Comparison of ENCODE assay signal across 14 mouse cellular contexts in the genomic region with DNA sequence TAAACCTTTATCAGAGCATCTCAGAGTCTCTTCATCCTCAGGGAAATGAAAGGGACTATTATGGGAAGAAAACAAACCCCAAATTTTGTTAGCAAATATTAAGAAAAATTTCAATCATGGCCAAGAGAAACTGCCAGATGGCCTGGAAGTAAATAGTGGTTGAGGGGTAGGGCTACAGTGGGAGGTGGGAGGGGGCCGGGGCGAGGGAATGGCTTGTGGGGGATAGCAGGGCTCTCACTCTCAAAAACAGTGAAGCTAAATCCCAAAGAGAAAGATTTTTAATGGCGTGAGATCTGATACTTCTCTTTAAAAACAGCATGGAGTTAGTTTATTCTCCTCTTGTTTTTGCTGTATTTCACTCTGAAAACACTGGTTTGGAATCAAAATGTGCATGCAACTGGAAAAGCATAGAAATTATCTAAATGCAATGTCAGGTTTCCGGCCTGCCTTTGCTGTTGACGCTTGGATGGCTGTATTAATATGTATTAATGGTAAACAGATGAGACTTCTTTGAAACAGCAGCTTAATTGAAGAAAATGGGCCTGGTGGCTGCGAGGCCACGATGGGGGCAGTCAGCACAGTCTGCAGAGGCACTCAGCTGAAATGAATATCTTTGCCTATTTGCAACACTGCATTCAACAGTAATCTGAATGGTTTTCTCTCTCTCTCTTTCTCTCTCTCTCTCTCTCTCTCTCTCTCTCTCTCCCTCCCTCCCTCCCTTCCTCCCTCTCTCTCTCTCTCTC.
DNase-seq lines count a peak whose midpoint lies in the region; ATAC-seq and TF ChIP-seq lines count a peak whose summit lies in the region.
"Had no signal": no experiment of that assay in that cellular context is flagged by ENCODE, and none has a peak within 500 bp of the region (broad histone marks: within the 10 kb centered on the region; RNA-seq: fewer than 3 reads in every experiment).

No protein-coding gene starts in this region.

- no peak for DNase-seq in forebrain, embryonic 11.5 days (ENCODE audit: low spot score)
- DNase-seq in forebrain, embryonic 10.5 days (ENCODE audit: extremely low spot score, low spot score), result no peak
- DNase-seq in embryonic facial prominence, embryonic 11.5 days (ENCODE audit: low spot score), result peak; percentile 62
- DNase-seq in forelimb bud, embryonic 11.5 days (ENCODE audit: low read depth, low spot score), result peak; percentile 14
- no peak for DNase-seq in limb, embryonic 14.5 days (ENCODE audit: low spot score)
- no peak for DNase-seq in thymus, postnatal 10 days (ENCODE audit: low spot score in 2 of 2)
- no peak for DNase-seq in ovary, postnatal 36 days (ENCODE audit: low spot score)
- DNase-seq in kidney, adult 8-10 months, result no peak
- DNase-seq: cerebellum, adult 11-12 months; gastrocnemius, postnatal 14 days; kidney, adult 2 months; right cerebral cortex, postnatal 14 days; thymus, postnatal 4 days had no signal

- 0 out of 2 replicates have a peak, but pooled peaks cover 3% of the 10 kb centered on the region for H3K4me1 ChIP-seq in forebrain, embryonic 11.5 days (replicated peaks; ENCODE audit: control insufficient read depth, insufficient read depth, low read length)
- H3K4me1 ChIP-seq in forebrain, embryonic 10.5 days, result peaks cover 15% of the 10 kb centered on the region
- no peaks in the 10 kb centered on the region for H3K4me1 ChIP-seq in embryonic facial prominence, embryonic 11.5 days (ENCODE audit: control insufficient read depth, insufficient read depth, low read length)
- H3K4me1 ChIP-seq in limb, embryonic 14.5 days (ENCODE audit: control insufficient read depth, insufficient read depth, low read length), result peaks cover 16% of the 10 kb centered on the region

- no peak overlapping the region for H3K9ac ChIP-seq in forebrain, embryonic 11.5 days (ENCODE audit: low read length)
- H3K9ac ChIP-seq in embryonic facial prominence, embryonic 11.5 days (replicated peaks; ENCODE audit: low read length), result no peak overlapping the region
- no peak overlapping the region for H3K9ac ChIP-seq in limb, embryonic 14.5 days (ENCODE audit: low read depth, low read length, severe bottlenecking)

- no peaks in the 10 kb centered on the region for H3K9me3 ChIP-seq in forebrain, embryonic 11.5 days (ENCODE audit: control insufficient read depth, low read length)
- no peaks in the 10 kb centered on the region for H3K9me3 ChIP-seq in forebrain, embryonic 10.5 days
- H3K9me3 ChIP-seq in embryonic facial prominence, embryonic 11.5 days (replicated peaks; ENCODE audit: control insufficient read depth, low read length), result 0 out of 2 replicates have a peak, but pooled peaks cover 2% of the 10 kb centered on the region
- no peaks in the 10 kb centered on the region for H3K9me3 ChIP-seq in limb, embryonic 14.5 days (ENCODE audit: control insufficient read depth, low read length)

- WGBS in forebrain, embryonic 11.5 days, result 48% methylated on average over 7 of the region's 7 CpGs
- 63% methylated on average over 7 of the region's 7 CpGs for WGBS in forebrain, embryonic 10.5 days
- 37% methylated on average over 7 of the region's 7 CpGs for WGBS in embryonic facial prominence, embryonic 11.5 days
- WGBS in limb, embryonic 14.5 days, result 34% methylated on average over 7 of the region's 7 CpGs

- no peak overlapping the region for H3K4me2 ChIP-seq in forebrain, embryonic 11.5 days (ENCODE audit: low read depth, low read length, severe bottlenecking)
- no peak overlapping the region for H3K4me2 ChIP-seq in embryonic facial prominence, embryonic 11.5 days (ENCODE audit: low read depth, low read length)
- no peak overlapping the region for H3K4me2 ChIP-seq in limb, embryonic 14.5 days (replicated peaks; ENCODE audit: low read depth, low read length, severe bottlenecking)

- H3K4me3 ChIP-seq in forebrain, embryonic 11.5 days (ENCODE audit: low read depth, low read length), result no peak overlapping the region
- no peak overlapping the region for H3K4me3 ChIP-seq in forebrain, embryonic 10.5 days
- no peak overlapping the region for H3K4me3 ChIP-seq in embryonic facial prominence, embryonic 11.5 days (ENCODE audit: low read depth, low read length)
- no peak overlapping the region for H3K4me3 ChIP-seq in limb, embryonic 14.5 days (replicated peaks; ENCODE audit: low read length)

- H3K36me3 ChIP-seq in forebrain, embryonic 11.5 days (ENCODE audit: control insufficient read depth, insufficient read depth, low read length), result no peaks in the 10 kb centered on the region
- H3K36me3 ChIP-seq in forebrain, embryonic 10.5 days (replicated peaks), result no peaks in the 10 kb centered on the region
- H3K36me3 ChIP-seq in embryonic facial prominence, embryonic 11.5 days (replicated peaks; ENCODE audit: control insufficient read depth, insufficient read depth, low read depth, low read length), result no peaks in the 10 kb centered on the region
- no peaks in the 10 kb centered on the region for H3K36me3 ChIP-seq in limb, embryonic 14.5 days (ENCODE audit: control insufficient read depth, insufficient read depth, low read length)

- peak; percentile 55; the same call in 1 of the 2 replicates for ATAC-seq in forebrain, embryonic 11.5 days (replicated peaks; ENCODE audit: low FRiP score)
- no peak for ATAC-seq in embryonic facial prominence, embryonic 11.5 days (replicated peaks; ENCODE audit: insufficient number of reproducible peaks, low FRiP score, low TSS enrichment, low read depth)
- no peak for ATAC-seq in limb, embryonic 14.5 days (ENCODE audit: low FRiP score, low read depth)

- TF ChIP-seq POLR2A in limb, embryonic 14.5 days (IDR thresholded peaks at IDR 0.05; ENCODE audit: borderline replicate concordance, extremely low read depth, insufficient read depth, insufficient read length), result no peak

- H3K27ac ChIP-seq in forebrain, embryonic 11.5 days (ENCODE audit: low read depth, low read length), result peak overlapping the region; percentile 25; the same call in 1 of the 2 replicates
- H3K27ac ChIP-seq in forebrain, embryonic 10.5 days, result no peak overlapping the region
- no peak overlapping the region; the same call in 1 of the 2 replicates for H3K27ac ChIP-seq in embryonic facial prominence, embryonic 11.5 days (replicated peaks; ENCODE audit: low read depth, low read length)
- H3K27ac ChIP-seq in limb, embryonic 14.5 days (replicated peaks; ENCODE audit: low read depth, low read length), result peak overlapping the region; percentile 49
- H3K27ac ChIP-seq: macrophage had no signal

- H3K27me3 ChIP-seq in forebrain, embryonic 11.5 days (ENCODE audit: control insufficient read depth, insufficient read depth, low read length), result no peaks in the 10 kb centered on the region
- no peaks in the 10 kb centered on the region for H3K27me3 ChIP-seq in forebrain, embryonic 10.5 days (ENCODE audit: poor library complexity, severe bottlenecking)
- no peaks in the 10 kb centered on the region for H3K27me3 ChIP-seq in embryonic facial prominence, embryonic 11.5 days (ENCODE audit: control insufficient read depth, insufficient read depth, low read length)
- no peaks in the 10 kb centered on the region for H3K27me3 ChIP-seq in limb, embryonic 14.5 days (ENCODE audit: control insufficient read depth, insufficient read depth, low read length)

Comparison
In these comparisons a context has a peak if more than half of its experiments do, and no peak if none do; other contexts are left out.
1. H3K27ac ChIP-seq: peak in forebrain, embryonic 11.5 days (single experiment) and limb, embryonic 14.5 days (single experiment); none in forebrain, embryonic 10.5 days (single experiment) and embryonic facial prominence, embryonic 11.5 days (single experiment).
2. DNase-seq: peak in embryonic facial prominence, embryonic 11.5 days (single experiment) and forelimb bud, embryonic 11.5 days (single experiment); none in forebrain, embryonic 11.5 days (single experiment), forebrain, embryonic 10.5 days (single experiment), limb, embryonic 14.5 days (single experiment), thymus, postnatal 10 days (0 of 2), ovary, postnatal 36 days (single experiment) and kidney, adult 8-10 months (0 of 2).